Mouse (Mus musculus): ENCODE results near the gene Lrba.

DNA sequence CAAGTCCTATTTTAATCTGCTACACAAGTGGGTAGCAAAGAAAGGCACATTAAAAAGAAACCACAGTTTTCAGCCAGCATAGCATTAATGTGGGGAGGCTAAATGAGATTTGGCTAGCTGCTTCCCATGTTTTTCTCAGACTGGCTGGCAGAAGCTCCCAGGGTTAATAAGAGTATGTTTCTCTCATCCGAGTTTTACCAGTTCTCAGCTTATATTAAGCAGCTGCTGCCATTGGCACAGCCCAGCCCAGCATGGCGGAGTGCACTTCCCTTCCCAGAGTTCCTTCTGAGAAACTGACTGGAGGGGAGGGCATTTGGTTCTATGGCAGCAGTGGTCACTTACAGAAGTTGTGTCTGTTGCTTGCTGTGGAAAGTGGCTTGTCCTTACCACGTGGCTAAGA is 514.4 kb downstream of the Lrba start:
- no peak for TF ChIP-seq EP300 (IDR thresholded peaks at IDR 0.05)
- no peak for TF ChIP-seq CTCF (IDR thresholded peaks at IDR 0.05)
